Comparison of ENCODE assay signal across 8 mouse cellular contexts in genomic region chr15:79742706-79743023, GRCm38 (mm10). TPM values are rescaled to one million over a fixed set of nuclear protein-coding genes. Genes with fewer than 3 reads are reported as not detected.
DNase-seq lines count a peak whose midpoint lies in the region; ATAC-seq and TF ChIP-seq lines count a peak whose summit lies in the region.

No protein-coding gene starts in this region.

- H3K9me3 ChIP-seq in liver, embryonic 12.5 days (replicated peaks), result no peaks in the 10 kb centered on the region

- no peak for TF ChIP-seq POLR2A in testis, adult 2 months (IDR thresholded peaks at IDR 0.05; ENCODE audit: control insufficient read depth, low read depth, low read length)

- ATAC-seq in liver, embryonic 12.5 days, result no peak

- peak overlapping the region; percentile 98 for H3K4me2 ChIP-seq in liver, embryonic 12.5 days

- H3K4me3 ChIP-seq in gastrocnemius, adult 2 months, result peak overlapping the region; percentile 98
- peak overlapping the region; percentile 83 for H3K4me3 ChIP-seq in testis, adult 2 months (ENCODE audit: control insufficient read depth, low read depth, low read length)
- peak overlapping the region; percentile 87 for H3K4me3 ChIP-seq in liver, embryonic 12.5 days

- TF ChIP-seq CTCF in gastrocnemius, adult 2 months (IDR thresholded peaks at IDR 0.05), result no peak
- no peak for TF ChIP-seq CTCF in testis, adult 2 months (IDR thresholded peaks at IDR 0.05; ENCODE audit: control insufficient read depth, insufficient read depth, insufficient replicate concordance, low read depth, low read length)

- under 1% methylated on average over 23 of the region's 23 CpGs for WGBS in liver, embryonic 12.5 days (ENCODE audit: insufficient replicate concordance)

- no peaks in the 10 kb centered on the region for H3K36me3 ChIP-seq in testis, adult 2 months (ENCODE audit: control insufficient read depth, insufficient read depth, low read length)
- H3K36me3 ChIP-seq in liver, embryonic 12.5 days, result peaks cover 19% of the 10 kb centered on the region

- H3K27me3 ChIP-seq in testis, adult 2 months (ENCODE audit: control insufficient read depth, insufficient read depth, low read length), result no peaks in the 10 kb centered on the region
- H3K27me3 ChIP-seq in liver, embryonic 12.5 days (replicated peaks), result 0 out of 2 replicates have a peak, but pooled peaks cover 3% of the 10 kb centered on the region

- H3K9ac ChIP-seq in liver, embryonic 12.5 days, result peak overlapping the region; percentile 90

- no peak for DNase-seq in gastrocnemius, adult 2 months
- DNase-seq in gastrocnemius, postnatal 10 days, result no peak
- no peak for DNase-seq in testis, postnatal 14 days (ENCODE audit: low spot score)
- DNase-seq in urinary bladder, postnatal 25 days (ENCODE audit: low spot score), result no peak
- DNase-seq in thymus, postnatal 4 days, result no peak
- no peak for DNase-seq in natural killer cell, adult 2 months (ENCODE audit: low spot score in 2 of 2)

- peak overlapping the region; percentile 98 for H3K27ac ChIP-seq in gastrocnemius, adult 2 months
- H3K27ac ChIP-seq in testis, adult 2 months (ENCODE audit: control insufficient read depth, insufficient read depth, low read depth, low read length), result peak overlapping the region; percentile 2; the same call in 1 of the 2 replicates
- H3K27ac ChIP-seq in liver, embryonic 12.5 days, result peak overlapping the region; percentile 75

- H3K4me1 ChIP-seq in testis, adult 2 months (ENCODE audit: control insufficient read depth, insufficient read depth, low read length), result peaks cover 20% of the 10 kb centered on the region
- H3K4me1 ChIP-seq in liver, embryonic 12.5 days, result peaks cover 35% of the 10 kb centered on the region

- intact Hi-C loops in gastrocnemius, adult 2 months (cut with DNase I), result loop anchor here (10.0 kb wide), 2 partner anchors 208 to 342 kb away; no protein-coding TSS in a partner anchor

RNA-seq across cellular contexts. Expression of gene Sun2, which starts 0.3 kb away (rescaled TPM):
- total RNA-seq in gastrocnemius, adult 2 months (2021), result 10 to 100 TPM; 88.4 to 92.5 TPM
- total RNA-seq in gastrocnemius, postnatal 10 days (2021), result 10 to 100 TPM; 61.3 to 65.9 TPM
- 16.7 and 19.5 TPM in 2 replicates for polyA plus RNA-seq in testis, adult 2 months (2012; rRNA removed)
- 1.6 and 2.9 TPM in 2 replicates for polyA plus RNA-seq in liver, embryonic 12.5 days (2016; fragmentation: Nextera tagmentation; extraction: Ambion mirVana)

RNA-seq across cellular contexts. Expression of gene Dnal4, which starts 35.0 kb away (rescaled TPM):
- total RNA-seq in gastrocnemius, adult 2 months (2021), result 1 to 10 TPM; 4.2 to 6.2 TPM
- total RNA-seq in gastrocnemius, postnatal 10 days (2021), result 10 to 100 TPM; 10.4 to 12.6 TPM
- 187 and 198 TPM in 2 replicates for polyA plus RNA-seq in testis, adult 2 months (2012; rRNA removed)
- polyA plus RNA-seq in liver, embryonic 12.5 days (2016; fragmentation: Nextera tagmentation; extraction: Ambion mirVana), result 13.5 and 14.0 TPM in 2 replicates

RNA-seq across cellular contexts. Expression of gene Gtpbp1, which starts 52.0 kb away (rescaled TPM):
- 10 to 100 TPM; 24.4 to 28.5 TPM for total RNA-seq in gastrocnemius, adult 2 months (2021)
- total RNA-seq in gastrocnemius, postnatal 10 days (2021), result 10 to 100 TPM; 14.3 to 16.8 TPM
- 38.8 and 42.7 TPM in 2 replicates for polyA plus RNA-seq in testis, adult 2 months (2012; rRNA removed)
- polyA plus RNA-seq in liver, embryonic 12.5 days (2016; fragmentation: Nextera tagmentation; extraction: Ambion mirVana), result 48.3 and 50.0 TPM in 2 replicates

RNA-seq across cellular contexts. Expression of gene Josd1, which starts 54.9 kb away (rescaled TPM):
- 10 to 100 TPM; 12.3 to 18.7 TPM for total RNA-seq in gastrocnemius, adult 2 months (2021)
- 10 to 100 TPM; 11.8 to 13.1 TPM for total RNA-seq in gastrocnemius, postnatal 10 days (2021)
- polyA plus RNA-seq in testis, adult 2 months (2012; rRNA removed), result 22.6 and 24.9 TPM in 2 replicates
- polyA plus RNA-seq in liver, embryonic 12.5 days (2016; fragmentation: Nextera tagmentation; extraction: Ambion mirVana), result 37.7 and 38.3 TPM in 2 replicates

Comparison
In these comparisons a context has a peak if more than half of its experiments do, and no peak if none do; other contexts are left out.
1. H3K27ac ChIP-seq: peak in every context shown above with its lines; median percentile 98 in gastrocnemius, adult 2 months; 75 in liver, embryonic 12.5 days; 2 in testis, adult 2 months.